Mouse (Mus musculus) heart, embryonic 13.5 days (tissue): ENCODE measurements around the gene Cdkn1b. TPM values are rescaled to one million over a fixed set of nuclear protein-coding genes. Genes with fewer than 3 reads are reported as not detected.

ENCODE experiments used
- ATAC-seq: fragments of 200-750 bp; cut with Nextera tagmentation; 2 replicates; pipeline ENCODE4 v1.8.0; 2017; ENCODE audit warnings: moderate TSS enrichment; ENCODE audit not compliant: insufficient number of reproducible peaks, low FRiP score, low TSS enrichment; ENCODE audit errors: extremely low read depth
- H3K27ac ChIP-seq: fragments of 300-500 bp; sonication (generic); replicated peaks from 2 replicates; pipeline ENCODE4 v1.5.1; 2015; ENCODE audit warnings: moderate library complexity, mild to moderate bottlenecking, inconsistent platforms
- H3K27me3 ChIP-seq: fragments of 300-500 bp; sonication (generic); replicated peaks from 2 replicates; pipeline ENCODE4 v1.6.1; 2015; ENCODE audit warnings: mild to moderate bottlenecking, inconsistent platforms
- H3K36me3 ChIP-seq: fragments of 300-500 bp; sonication (generic); 2 replicates; pipeline ENCODE4 v1.6.1; 2015; ENCODE audit warnings: mild to moderate bottlenecking, inconsistent platforms
- H3K4me1 ChIP-seq: fragments of 300-500 bp; sonication (generic); 2 replicates; pipeline ENCODE4 v1.6.1; 2015; ENCODE audit warnings: inconsistent platforms
- H3K4me2 ChIP-seq: fragments of 300-500 bp; sonication (generic); 2 replicates; pipeline ENCODE4 v1.6.1; 2015; ENCODE audit warnings: inconsistent platforms, mild to moderate bottlenecking, moderate library complexity
- H3K4me3 ChIP-seq: fragments of 300-500 bp; sonication (generic); 2 replicates; pipeline ENCODE4 v1.5.1; 2015; ENCODE audit warnings: moderate library complexity, mild to moderate bottlenecking, inconsistent platforms
- H3K9ac ChIP-seq: fragments of 300-500 bp; sonication (generic); 2 replicates; pipeline ENCODE4 v1.6.1; 2015; ENCODE audit warnings: inconsistent platforms, mild to moderate bottlenecking, moderate library complexity
- H3K9me3 ChIP-seq: fragments of 300-500 bp; sonication (generic); 2 replicates; pipeline ENCODE4 v1.6.1; 2016; ENCODE audit warnings: inconsistent platforms
- WGBS: fragments of 180-500 bp; shearing (Covaris S2); methylation state at CpG from one replicate; pipeline ENCODE4 v1.1.7; 2015; ENCODE audit warnings: mixed read lengths; 5-methylcytosine and 5-hydroxymethylcytosine counted together
- polyA plus RNA-seq: library from polyadenylated mRNA; unstranded; fragments of >200 nt; fragmentation: Nextera tagmentation; extraction: Ambion mirVana; gene quantifications from 2 replicates; pipeline ENCODE4 v1.2.1, GENCODE M21; 2015

Cdkn1b gene
- polyA plus RNA-seq, 1 experiment from 2014 or later = 14.4 TPM

DNA sequence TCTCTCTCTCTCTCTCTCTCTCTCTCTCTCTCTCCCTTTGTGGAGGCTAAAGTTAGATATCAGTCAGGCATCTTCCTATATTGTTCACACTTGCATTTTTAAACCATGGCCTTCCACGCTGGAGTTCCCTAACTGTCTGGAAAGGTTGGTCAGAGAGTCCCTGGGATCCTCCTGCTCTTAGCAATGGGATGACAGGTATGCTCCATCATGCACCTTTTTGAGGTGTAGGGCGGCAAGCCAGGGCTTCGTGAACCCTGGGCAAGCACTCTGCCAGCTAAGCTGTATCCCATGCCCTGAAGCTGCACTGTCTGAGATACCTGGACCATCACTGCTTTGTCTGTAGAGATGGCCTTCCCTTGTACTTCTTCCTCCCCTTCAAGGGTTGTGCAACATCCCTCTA is 29.0 kb downstream of the Cdkn1b start:
- no peak overlapping the region for H3K9ac ChIP-seq
- H3K9me3 ChIP-seq = no peaks in the 10 kb centered on the region
- no peak overlapping the region for H3K4me3 ChIP-seq
- ATAC-seq = no peak
- H3K27me3 ChIP-seq = no peaks in the 10 kb centered on the region
- H3K4me1 ChIP-seq = peaks cover 26% of the 10 kb centered on the region
- no peak overlapping the region for H3K4me2 ChIP-seq
- H3K36me3 ChIP-seq = peaks cover 32% of the 10 kb centered on the region
- H3K27ac ChIP-seq = no peak overlapping the region
- WGBS = 88% methylated on average over 3 of the region's 3 CpGs

DNA sequence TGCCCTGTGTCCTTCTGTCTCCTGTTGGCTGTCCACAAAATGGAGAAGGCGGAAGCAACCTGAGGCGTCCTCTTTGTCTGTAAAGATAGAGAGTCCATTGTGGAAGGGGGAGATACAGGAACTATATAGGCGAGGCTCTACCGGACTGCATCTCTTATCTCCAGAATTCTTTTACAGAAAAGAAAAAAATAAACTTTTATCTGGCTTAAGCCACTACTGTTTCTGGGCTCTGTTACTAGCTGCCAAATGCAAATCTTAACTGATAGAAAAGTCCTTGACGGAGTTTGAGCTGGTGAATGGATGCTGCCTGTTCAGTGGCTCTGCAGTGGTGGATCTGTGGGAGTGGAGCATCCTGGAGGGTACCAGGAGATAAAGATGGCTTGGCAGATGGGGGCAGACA is 31.2 kb downstream of the Cdkn1b start:
- Histone ChIP-seq H3K27me3 (no peaks in the 10 kb centered on the region), H3K36me3 (peaks cover 33% of the 10 kb centered on the region), H3K9me3 (no peaks in the 10 kb centered on the region), H3K27ac (no peak overlapping the region), H3K9ac (no peak overlapping the region), H3K4me2 (no peak overlapping the region), H3K4me1 (peaks cover 19% of the 10 kb centered on the region), H3K4me3 (no peak overlapping the region)
- 26% methylated on average over 5 of the region's 5 CpGs for WGBS
- ATAC-seq = no peak

DNA sequence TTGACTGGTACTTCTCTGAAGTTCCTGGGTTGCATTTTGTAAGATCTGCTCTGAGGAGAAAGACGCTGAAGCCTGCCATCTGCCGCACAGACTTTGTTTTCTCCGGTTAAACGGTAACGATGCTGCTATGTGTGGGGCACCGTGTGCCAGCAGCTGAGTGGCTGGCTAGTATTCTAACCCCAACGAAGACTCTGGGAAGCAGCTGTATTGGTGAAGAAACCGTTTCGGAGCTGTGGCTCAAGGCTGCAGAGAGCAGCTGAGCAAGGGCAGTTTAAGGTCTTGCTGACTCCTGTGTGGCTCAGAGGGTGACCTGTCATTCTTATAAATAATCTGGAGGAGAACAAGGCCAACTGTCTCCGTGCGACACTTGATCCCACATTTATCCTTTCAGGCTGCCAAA is 33.8 kb downstream of the Cdkn1b start:
- Histone ChIP-seq H3K9me3 (no peaks in the 10 kb centered on the region), H3K4me2 (no peak overlapping the region), H3K4me1 (peaks cover 6% of the 10 kb centered on the region), H3K27me3 (no peaks in the 10 kb centered on the region), H3K9ac (no peak overlapping the region), H3K4me3 (no peak overlapping the region), H3K27ac (no peak overlapping the region), H3K36me3 (peaks cover 35% of the 10 kb centered on the region)
- no peak for ATAC-seq
- 76% methylated on average over 11 of the region's 11 CpGs for WGBS

DNA sequence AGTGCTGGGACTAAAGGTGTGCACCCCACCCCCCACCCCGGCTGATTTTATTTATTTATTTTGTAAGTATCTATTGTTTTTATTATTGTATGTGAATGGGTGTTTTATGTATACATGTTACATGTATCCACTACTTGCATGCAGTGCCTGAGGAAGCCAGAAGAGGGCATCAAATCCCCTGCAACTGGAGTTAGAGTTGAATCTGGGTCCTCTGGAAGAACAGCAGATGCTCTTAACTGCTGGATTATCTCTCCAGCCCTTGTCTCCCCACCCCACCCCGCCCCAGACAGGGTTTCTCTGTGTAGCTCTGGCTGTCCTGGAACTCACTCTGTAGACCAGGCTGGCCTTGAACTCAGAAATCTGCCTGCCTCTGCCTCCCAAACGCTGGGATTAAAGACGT is 36.2 kb downstream of the Cdkn1b start:
- Histone ChIP-seq H3K4me2 (no peak overlapping the region), H3K27ac (no peak overlapping the region), H3K9me3 (no peaks in the 10 kb centered on the region), H3K36me3 (peaks cover 32% of the 10 kb centered on the region), H3K9ac (no peak overlapping the region), H3K4me1 (peaks cover 3% of the 10 kb centered on the region; the same call in 1 of the 2 replicates), H3K4me3 (no peak overlapping the region), H3K27me3 (no peaks in the 10 kb centered on the region)
- 82% methylated on average over 4 of the region's 4 CpGs for WGBS
- no peak for ATAC-seq

- H3K27me3 ChIP-seq = no peaks in the 10 kb centered on the region
- no peak for ATAC-seq
- no peaks in the 10 kb centered on the region for H3K9me3 ChIP-seq
- H3K9ac ChIP-seq = no peak overlapping the region
- H3K36me3 ChIP-seq = 0 out of 2 replicates have a peak, but pooled peaks cover 3% of the 10 kb centered on the region
- no peak overlapping the region for H3K27ac ChIP-seq
- H3K4me2 ChIP-seq = no peak overlapping the region
- no peaks in the 10 kb centered on the region for H3K4me1 ChIP-seq
- H3K4me3 ChIP-seq = no peak overlapping the region
- WGBS = 65% methylated on average over 5 of the region's 5 CpGs
Measured at GRCm38 (mm10) chr6:134961286-134961685, 41.1 kb downstream of the Cdkn1b start.

DNA sequence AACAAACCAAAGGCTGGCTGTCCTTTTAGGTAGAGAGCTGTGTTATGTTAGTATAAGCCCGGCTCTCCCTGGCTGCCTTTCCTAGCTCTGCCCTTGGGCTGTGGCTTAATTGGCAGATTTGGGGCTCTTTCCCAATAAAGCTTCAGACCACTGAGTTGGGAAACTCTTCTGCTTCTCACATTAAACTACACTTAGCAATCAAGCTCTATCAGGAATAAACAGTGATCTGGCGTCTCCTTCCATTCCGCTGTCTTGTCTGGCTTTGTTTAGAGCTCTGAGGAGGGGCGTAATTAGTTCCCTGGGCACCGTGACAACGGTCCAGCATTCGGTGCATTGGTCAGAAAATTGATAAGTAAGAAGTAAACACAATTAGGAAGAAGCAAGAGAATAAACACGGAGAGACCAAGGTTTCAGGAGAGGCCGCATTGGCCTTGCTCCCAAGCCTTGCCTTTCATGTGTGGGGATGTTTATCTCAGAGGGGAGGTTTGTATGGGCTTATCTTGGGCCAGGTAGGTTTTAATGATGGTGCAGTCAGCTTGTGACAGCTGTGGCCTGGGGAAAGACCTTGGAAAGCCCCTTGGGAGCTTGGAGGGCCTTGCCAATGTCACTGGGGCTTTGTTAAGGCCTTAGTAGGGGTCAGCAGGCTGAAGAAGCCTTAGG is 41.8 kb downstream of the Cdkn1b start:
- 63% methylated on average over 9 of the region's 9 CpGs for WGBS

DNA sequence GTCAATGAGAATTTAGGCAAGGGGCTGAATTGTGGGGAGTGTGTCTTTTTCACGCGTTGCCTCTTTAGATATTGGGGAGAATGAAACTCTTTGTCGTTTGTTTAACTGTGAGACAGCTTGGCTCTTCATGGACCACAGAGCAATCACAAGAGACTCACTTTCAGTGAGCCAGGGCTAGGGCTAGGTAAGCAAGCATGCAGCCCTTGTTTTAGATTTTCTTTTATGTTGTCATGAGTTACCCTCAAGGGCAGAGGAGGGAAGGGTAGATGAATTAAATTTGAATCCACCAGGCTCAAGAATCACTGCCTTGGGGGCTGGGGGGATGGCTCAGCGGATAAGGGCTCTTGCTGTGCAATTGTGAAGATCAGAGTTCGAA is 42.3 kb downstream of the Cdkn1b start:
- H3K9me3 ChIP-seq = no peaks in the 10 kb centered on the region
- H3K27me3 ChIP-seq = no peaks in the 10 kb centered on the region
- 79% methylated on average over 5 of the region's 5 CpGs for WGBS
- H3K4me1 ChIP-seq = no peaks in the 10 kb centered on the region
- H3K4me3 ChIP-seq = no peak overlapping the region
- ATAC-seq = no peak
- no peak overlapping the region for H3K4me2 ChIP-seq
- no peaks in the 10 kb centered on the region for H3K36me3 ChIP-seq
- H3K9ac ChIP-seq = no peak overlapping the region
- no peak overlapping the region for H3K27ac ChIP-seq

More for the DNA sequence above, 41.8 kb downstream of the Cdkn1b start:
- ATAC-seq = no peak
- Histone ChIP-seq H3K4me1 (no peaks in the 10 kb centered on the region), H3K27ac (no peak overlapping the region), H3K36me3 (no peaks in the 10 kb centered on the region), H3K9me3 (no peaks in the 10 kb centered on the region), H3K4me3 (no peak overlapping the region), H3K27me3 (no peaks in the 10 kb centered on the region), H3K4me2 (no peak overlapping the region), H3K9ac (no peak overlapping the region)

GRCm38 (mm10) chr6:134963910-134964309 is 43.7 kb downstream of the Cdkn1b start:
- H3K9ac ChIP-seq = no peak overlapping the region
- no peaks in the 10 kb centered on the region for H3K36me3 ChIP-seq
- H3K4me2 ChIP-seq = no peak overlapping the region
- H3K4me3 ChIP-seq = no peak overlapping the region
- no peak overlapping the region for H3K27ac ChIP-seq
- H3K27me3 ChIP-seq = no peaks in the 10 kb centered on the region
- no peaks in the 10 kb centered on the region for H3K4me1 ChIP-seq
- H3K9me3 ChIP-seq = no peaks in the 10 kb centered on the region
- WGBS = 80% methylated on average over 2 of the region's 2 CpGs
- ATAC-seq = no peak

GRCm38 (mm10) chr6:134966681-134967080 is 46.5 kb downstream of the Cdkn1b start:
- Histone ChIP-seq H3K9ac (no peak overlapping the region), H3K4me2 (no peak overlapping the region), H3K27ac (no peak overlapping the region), H3K27me3 (no peaks in the 10 kb centered on the region), H3K4me1 (no peaks in the 10 kb centered on the region), H3K36me3 (no peaks in the 10 kb centered on the region), H3K4me3 (no peak overlapping the region), H3K9me3 (no peaks in the 10 kb centered on the region)
- no peak for ATAC-seq
- WGBS = 70% methylated on average over 5 of the region's 5 CpGs

DNA sequence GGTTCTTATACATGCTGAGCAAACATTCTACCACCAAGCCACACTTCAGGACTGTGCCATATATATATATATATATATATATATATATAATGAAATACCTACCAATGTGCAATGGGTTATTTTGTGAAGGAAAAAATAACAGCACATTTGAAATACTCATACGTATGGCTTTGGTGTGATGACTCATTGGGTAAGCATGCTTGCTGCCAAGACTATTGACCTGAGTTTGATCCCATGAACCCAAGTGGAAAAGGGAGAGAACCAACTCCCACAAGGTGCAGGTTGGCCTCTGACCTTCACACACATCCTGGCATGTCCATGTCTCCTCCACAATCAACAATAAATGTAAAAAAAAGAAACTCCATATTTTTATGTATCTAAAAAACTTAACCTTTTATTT is 48.1 kb downstream of the Cdkn1b start:
- H3K4me3 ChIP-seq = no peak overlapping the region
- no peak overlapping the region for H3K27ac ChIP-seq
- no peaks in the 10 kb centered on the region for H3K9me3 ChIP-seq
- 46% methylated on average over 1 of the region's 1 CpGs for WGBS
- no peak overlapping the region for H3K9ac ChIP-seq
- H3K27me3 ChIP-seq = no peaks in the 10 kb centered on the region
- H3K4me2 ChIP-seq = no peak overlapping the region
- H3K4me1 ChIP-seq = no peaks in the 10 kb centered on the region
- ATAC-seq = no peak
- no peaks in the 10 kb centered on the region for H3K36me3 ChIP-seq

DNA sequence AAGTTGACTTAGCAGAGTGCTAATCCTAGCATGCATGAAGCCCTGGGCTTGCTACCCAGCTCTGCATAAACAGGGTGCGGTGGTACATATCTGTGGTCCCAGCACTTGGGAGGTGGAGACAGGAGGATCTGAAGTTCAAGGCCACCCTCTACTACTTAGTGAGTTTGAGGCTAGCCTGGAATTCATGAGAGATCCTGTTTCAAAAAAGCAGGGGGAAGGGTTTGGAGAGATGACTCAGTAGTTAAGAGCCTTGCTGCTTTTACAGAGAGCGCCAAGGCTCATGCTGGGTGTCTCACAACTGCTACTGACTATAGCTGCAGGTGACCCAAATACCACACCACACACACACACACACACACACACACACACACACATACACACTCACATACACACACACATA is 49.3 kb downstream of the Cdkn1b start:
- H3K36me3 ChIP-seq = no peaks in the 10 kb centered on the region
- 83% methylated on average over 2 of the region's 2 CpGs for WGBS
- no peaks in the 10 kb centered on the region for H3K4me1 ChIP-seq
- ATAC-seq = no peak
- H3K27me3 ChIP-seq = no peaks in the 10 kb centered on the region
- no peak overlapping the region for H3K27ac ChIP-seq
- H3K4me3 ChIP-seq = no peak overlapping the region
- no peaks in the 10 kb centered on the region for H3K9me3 ChIP-seq
- H3K9ac ChIP-seq = no peak overlapping the region
- H3K4me2 ChIP-seq = no peak overlapping the region

DNA sequence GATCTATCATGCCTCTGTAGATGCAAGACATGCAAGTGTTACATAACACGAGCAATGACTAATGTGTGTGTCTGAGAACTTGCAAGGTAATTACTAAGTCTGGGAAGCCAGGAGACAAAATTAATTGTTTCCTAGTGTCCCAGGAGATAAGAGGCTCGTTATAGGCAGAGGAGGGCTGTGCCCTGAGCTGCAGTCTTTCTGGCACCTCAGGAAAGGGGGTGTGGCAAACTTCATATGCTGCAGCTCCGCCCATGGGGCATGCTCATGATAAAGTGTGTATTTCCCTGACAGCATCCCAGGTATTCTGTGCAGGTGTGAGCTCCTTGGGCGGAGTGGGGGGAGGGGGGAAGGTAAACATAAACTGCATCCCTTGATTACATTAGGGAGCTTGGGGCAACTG is 51.9 kb downstream of the Cdkn1b start:
- H3K4me2 ChIP-seq = no peak overlapping the region
- no peak overlapping the region for H3K4me3 ChIP-seq
- no peak overlapping the region for H3K27ac ChIP-seq
- H3K9me3 ChIP-seq = no peaks in the 10 kb centered on the region
- 38% methylated on average over 4 of the region's 4 CpGs for WGBS
- no peaks in the 10 kb centered on the region for H3K27me3 ChIP-seq
- no peak overlapping the region for H3K9ac ChIP-seq
- H3K36me3 ChIP-seq = no peaks in the 10 kb centered on the region
- ATAC-seq = no peak
- H3K4me1 ChIP-seq = peaks cover 10% of the 10 kb centered on the region
